Mouse (Mus musculus): ENCODE measurements at regions not wholly inside any gene's neighbourhood (a gene's known extent, or its start where the extent isn't known, plus 50 kb on each side); places are given as distances from the start of the nearest gene placed in this dataset.

GRCm38 (mm10) chr10:37447333-37448204, 308.8 kb upstream of the Marcks start:
- H3K4me1 ChIP-seq, result no peaks in the 10 kb centered on the region
- TF ChIP-seq FLI1 (IDR thresholded peaks at IDR 0.05; ENCODE audit: low read length), result no peak
- TF ChIP-seq GATA1 (IDR thresholded peaks at IDR 0.05; ENCODE audit: borderline replicate concordance, low read length), result no peak

GRCm38 (mm10) chr10:37439863-37440613, 301.3 kb upstream of the Marcks start:
- H3K4me1 ChIP-seq, result no peaks in the 10 kb centered on the region
- no peak for TF ChIP-seq GATA1 (IDR thresholded peaks at IDR 0.05; ENCODE audit: borderline replicate concordance, low read length)
- TF ChIP-seq FLI1 (IDR thresholded peaks at IDR 0.05; ENCODE audit: low read length), result no peak
- no peak overlapping the region for H3K4me3 ChIP-seq (replicated peaks)
- no peaks in the 10 kb centered on the region for H3K9me3 ChIP-seq
- H3K27me3 ChIP-seq (replicated peaks), result no peaks in the 10 kb centered on the region
- H3K36me3 ChIP-seq (replicated peaks; ENCODE audit: low read length), result no peaks in the 10 kb centered on the region

More at GRCm38 (mm10) chr10:37447333-37448204, 308.8 kb upstream of the Marcks start:
- Histone ChIP-seq H3K9me3 (no peaks in the 10 kb centered on the region), H3K27me3 (replicated peaks) (no peaks in the 10 kb centered on the region), H3K36me3 (replicated peaks; ENCODE audit: low read length) (no peaks in the 10 kb centered on the region), H3K4me3 (replicated peaks) (no peak overlapping the region)

- TF ChIP-seq GATA1 (IDR thresholded peaks at IDR 0.05; ENCODE audit: borderline replicate concordance, low read length) (no peak), FLI1 (IDR thresholded peaks at IDR 0.05; ENCODE audit: low read length) (no peak)
- Histone ChIP-seq H3K9me3 (no peaks in the 10 kb centered on the region), H3K4me3 (replicated peaks) (no peak overlapping the region), H3K4me1 (no peaks in the 10 kb centered on the region), H3K36me3 (replicated peaks; ENCODE audit: low read length) (no peaks in the 10 kb centered on the region), H3K27me3 (replicated peaks) (no peaks in the 10 kb centered on the region)
Measured at GRCm38 (mm10) chr10:37438312-37438711, 299.6 kb upstream of the Marcks start.

GRCm38 (mm10) chr10:37436849-37437248, 298.1 kb upstream of the Marcks start:
- H3K9me3 ChIP-seq, result no peaks in the 10 kb centered on the region
- no peaks in the 10 kb centered on the region for H3K4me1 ChIP-seq
- TF ChIP-seq GATA1 (IDR thresholded peaks at IDR 0.05; ENCODE audit: borderline replicate concordance, low read length) (no peak), FLI1 (IDR thresholded peaks at IDR 0.05; ENCODE audit: low read length) (no peak)
- H3K36me3 ChIP-seq (replicated peaks; ENCODE audit: low read length), result no peaks in the 10 kb centered on the region
- no peak overlapping the region for H3K4me3 ChIP-seq (replicated peaks)
- H3K27me3 ChIP-seq (replicated peaks), result no peaks in the 10 kb centered on the region

GRCm38 (mm10) chr10:37434229-37434628, 295.5 kb upstream of the Marcks start:
- H3K4me1 ChIP-seq, result no peaks in the 10 kb centered on the region
- H3K36me3 ChIP-seq (replicated peaks; ENCODE audit: low read length), result no peaks in the 10 kb centered on the region
- no peaks in the 10 kb centered on the region for H3K9me3 ChIP-seq
- no peak overlapping the region for H3K4me3 ChIP-seq (replicated peaks)
- no peak for TF ChIP-seq GATA1 (IDR thresholded peaks at IDR 0.05; ENCODE audit: borderline replicate concordance, low read length)
- no peak for TF ChIP-seq FLI1 (IDR thresholded peaks at IDR 0.05; ENCODE audit: low read length)
- no peaks in the 10 kb centered on the region for H3K27me3 ChIP-seq (replicated peaks)

GRCm38 (mm10) chr10:37423047-37423446, 284.3 kb upstream of the Marcks start:
- no peak overlapping the region for H3K4me3 ChIP-seq (replicated peaks)
- no peaks in the 10 kb centered on the region for H3K4me1 ChIP-seq
- no peaks in the 10 kb centered on the region for H3K27me3 ChIP-seq (replicated peaks)
- H3K36me3 ChIP-seq (replicated peaks; ENCODE audit: low read length), result no peaks in the 10 kb centered on the region
- H3K9me3 ChIP-seq, result no peaks in the 10 kb centered on the region
- TF ChIP-seq GATA1 (IDR thresholded peaks at IDR 0.05; ENCODE audit: borderline replicate concordance, low read length), result no peak
- TF ChIP-seq FLI1 (IDR thresholded peaks at IDR 0.05; ENCODE audit: low read length), result no peak

GRCm38 (mm10) chr10:37422612-37423011, 283.9 kb upstream of the Marcks start:
- no peaks in the 10 kb centered on the region for H3K27me3 ChIP-seq (replicated peaks)
- TF ChIP-seq GATA1 (IDR thresholded peaks at IDR 0.05; ENCODE audit: borderline replicate concordance, low read length), result no peak
- no peak for TF ChIP-seq FLI1 (IDR thresholded peaks at IDR 0.05; ENCODE audit: low read length)

GRCm38 (mm10) chr10:37416321-37416720, 277.6 kb upstream of the Marcks start:
- H3K27me3 ChIP-seq (replicated peaks), result no peaks in the 10 kb centered on the region
- no peaks in the 10 kb centered on the region for H3K36me3 ChIP-seq (replicated peaks; ENCODE audit: low read length)
- no peaks in the 10 kb centered on the region for H3K4me1 ChIP-seq
- no peak overlapping the region for H3K4me3 ChIP-seq (replicated peaks)
- no peak for TF ChIP-seq FLI1 (IDR thresholded peaks at IDR 0.05; ENCODE audit: low read length)
- TF ChIP-seq GATA1 (IDR thresholded peaks at IDR 0.05; ENCODE audit: borderline replicate concordance, low read length), result no peak
- no peaks in the 10 kb centered on the region for H3K9me3 ChIP-seq

More at GRCm38 (mm10) chr10:37422612-37423011, 283.9 kb upstream of the Marcks start:
- Histone ChIP-seq H3K9me3 (no peaks in the 10 kb centered on the region), H3K36me3 (replicated peaks; ENCODE audit: low read length) (no peaks in the 10 kb centered on the region), H3K4me3 (replicated peaks) (no peak overlapping the region), H3K4me1 (no peaks in the 10 kb centered on the region)

GRCm38 (mm10) chr10:37412401-37412800, 273.7 kb upstream of the Marcks start:
- H3K36me3 ChIP-seq (replicated peaks; ENCODE audit: low read length), result no peaks in the 10 kb centered on the region
- H3K4me3 ChIP-seq (replicated peaks), result no peak overlapping the region
- TF ChIP-seq GATA1 (IDR thresholded peaks at IDR 0.05; ENCODE audit: borderline replicate concordance, low read length) (no peak), FLI1 (IDR thresholded peaks at IDR 0.05; ENCODE audit: low read length) (no peak)
- H3K27me3 ChIP-seq (replicated peaks), result no peaks in the 10 kb centered on the region
- H3K9me3 ChIP-seq, result no peaks in the 10 kb centered on the region
- no peaks in the 10 kb centered on the region; the same call in 1 of the 2 replicates for H3K4me1 ChIP-seq

- TF ChIP-seq FLI1 (IDR thresholded peaks at IDR 0.05; ENCODE audit: low read length) (no peak), GATA1 (IDR thresholded peaks at IDR 0.05; ENCODE audit: borderline replicate concordance, low read length) (no peak)
- Histone ChIP-seq H3K9me3 (no peaks in the 10 kb centered on the region), H3K36me3 (replicated peaks; ENCODE audit: low read length) (no peaks in the 10 kb centered on the region), H3K4me3 (replicated peaks) (no peak overlapping the region), H3K27me3 (replicated peaks) (no peaks in the 10 kb centered on the region), H3K4me1 (no peaks in the 10 kb centered on the region; the same call in 1 of the 2 replicates)
Measured at GRCm38 (mm10) chr10:37409749-37410148, 271.0 kb upstream of the Marcks start.
